Mouse (Mus musculus) myocyte (in vitro differentiated cells): ENCODE results near the gene Igdcc3. TPM values are rescaled to one million over a fixed set of nuclear protein-coding genes. Genes with fewer than 3 reads are reported as not detected.

Source experiments
- H3K27me3 ChIP-seq: one replicate; pipeline ENCODE4 v1.6.1; 2011; ENCODE audit not compliant: control insufficient read depth, insufficient read depth, insufficient read length
- H3K36me3 ChIP-seq: one replicate; pipeline ENCODE4 v1.6.1; 2011; ENCODE audit not compliant: control insufficient read depth, insufficient read depth
- H3K4me2 ChIP-seq: one replicate; pipeline ENCODE4 v1.6.1; 2011; ENCODE audit warnings: low read depth, control low read depth
- H3K4me3 ChIP-seq: one replicate; pipeline ENCODE4 v1.5.1; 2011; ENCODE audit warnings: mild to moderate bottlenecking, control low read depth, moderate library complexity
- H3K79me2 ChIP-seq: one replicate; pipeline ENCODE4 v1.6.1; 2011; ENCODE audit not compliant: control insufficient read depth, insufficient read depth
- H3ac ChIP-seq: one replicate; pipeline ENCODE4 v1.6.1; 2011; ENCODE audit not compliant: control insufficient read depth, insufficient read length
- CEBPB ChIP-seq: IDR thresholded peaks from 2 replicates; pipeline ENCODE4 v1.6.1; 2011; ENCODE audit warnings: mild to moderate bottlenecking, moderate library complexity; ENCODE audit not compliant: poor library complexity, insufficient read depth, severe bottlenecking
- E2F4 ChIP-seq: IDR thresholded peaks from one replicate; pipeline ENCODE4 v1.6.1; 2011; ENCODE audit warnings: mild to moderate bottlenecking, control low read depth, moderate library complexity; ENCODE audit not compliant: insufficient read depth
- MAX ChIP-seq: IDR thresholded peaks from one replicate; pipeline ENCODE4 v1.6.1; 2011; ENCODE audit warnings: low read depth, mild to moderate bottlenecking, control low read depth
- MYOD1 ChIP-seq, 3 experiments: IDR thresholded peaks; one replicate each; pipeline ENCODE4 v1.6.1; 2011; ENCODE audit warnings: control low read depth in 2 of 3, low read depth in 2 of 3, mild to moderate bottlenecking in 2 of 3, moderate library complexity in 1 of 3; ENCODE audit not compliant: insufficient read length in 2 of 3, control insufficient read depth in 1 of 3
- MYOG ChIP-seq, 3 experiments: IDR thresholded peaks; one replicate each; pipeline ENCODE4 v1.6.1; 2011; ENCODE audit warnings: control low read depth in 2 of 3, low read depth in 2 of 3, mild to moderate bottlenecking in 2 of 3; ENCODE audit not compliant: insufficient read length in 2 of 3, control insufficient read depth in 1 of 3, insufficient read depth in 1 of 3
- POLR2A ChIP-seq: IDR thresholded peaks from one replicate; pipeline ENCODE4 v1.6.1; 2011; ENCODE audit warnings: low read depth, mild to moderate bottlenecking, control low read depth, moderate library complexity; ENCODE audit not compliant: insufficient read length
- POLR2AphosphoS2 ChIP-seq: IDR thresholded peaks from one replicate; pipeline ENCODE4 v1.6.1; 2011; ENCODE audit warnings: low read depth, control low read depth; ENCODE audit not compliant: insufficient read length
- REST ChIP-seq: IDR thresholded peaks from one replicate; pipeline ENCODE4 v1.6.1; 2011; ENCODE audit warnings: mild to moderate bottlenecking, control low read depth, moderate library complexity; ENCODE audit not compliant: insufficient read depth, insufficient read length
- SRF ChIP-seq: IDR thresholded peaks from one replicate; pipeline ENCODE4 v1.6.1; 2011; ENCODE audit warnings: low read depth; ENCODE audit not compliant: control insufficient read depth, insufficient read length
- TCF12 ChIP-seq: IDR thresholded peaks from one replicate; pipeline ENCODE4 v1.6.1; 2011; ENCODE audit warnings: mild to moderate bottlenecking, control low read depth; ENCODE audit not compliant: poor library complexity, insufficient read depth, severe bottlenecking
- TCF3 ChIP-seq: IDR thresholded peaks from one replicate; pipeline ENCODE4 v1.6.1; 2011; ENCODE audit warnings: low read depth, control low read depth; ENCODE audit not compliant: insufficient read length
- USF1 ChIP-seq: IDR thresholded peaks from one replicate; pipeline ENCODE4 v1.6.1; 2011; ENCODE audit warnings: low read depth, mild to moderate bottlenecking, control low read depth, moderate library complexity
- polyA plus RNA-seq: library from polyadenylated mRNA; unstranded; fragments of >200 nt; fragmentation: generic; extraction: Trizol; gene quantifications from one replicate; pipeline ENCODE4 v1.2.1, GENCODE M21; 2012; ENCODE audit warnings: missing spikeins

Gene Igdcc3
- polyA plus RNA-seq, 1 experiment: not detected

DNA sequence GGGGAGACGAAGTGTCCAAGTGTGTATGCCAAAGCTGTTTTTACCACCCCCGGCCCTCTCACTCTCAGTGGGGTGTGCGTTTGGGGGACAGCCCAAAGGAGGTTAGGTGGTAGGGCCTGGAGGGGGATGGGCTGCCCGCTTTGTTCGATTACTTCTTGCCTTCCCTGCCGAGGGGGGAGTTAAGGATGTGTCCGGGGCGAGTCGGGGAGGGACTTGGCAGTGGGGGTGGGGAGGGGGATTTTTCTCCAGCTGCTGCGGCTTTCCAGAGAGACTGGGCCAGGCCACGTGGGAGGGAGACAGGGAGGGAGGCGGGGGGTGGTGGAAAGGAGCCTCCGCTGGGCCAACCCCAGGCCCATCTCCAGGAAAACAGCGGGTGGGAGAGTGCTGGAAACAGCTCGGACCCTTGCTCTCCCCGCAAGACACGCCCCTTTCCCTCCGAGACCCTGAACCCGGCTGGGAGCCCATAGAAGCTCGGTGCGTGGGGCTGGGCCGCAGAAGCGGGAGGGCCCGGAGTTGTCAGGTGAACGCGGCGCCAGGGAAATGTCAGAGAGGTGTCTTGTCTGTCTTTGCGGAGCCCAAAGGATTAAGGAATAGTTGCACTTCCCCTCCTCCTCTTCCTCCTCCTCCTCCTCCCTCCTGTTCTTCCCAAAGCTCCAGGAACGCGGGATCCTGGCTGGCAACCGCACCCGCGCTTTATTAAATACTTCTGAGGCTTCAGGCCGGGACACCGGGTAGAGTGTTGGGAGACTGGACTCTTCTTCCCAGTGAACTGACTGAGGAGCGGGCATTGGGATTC is 38.4 kb upstream of the Igdcc3 start:
- peak overlapping the region; percentile 63 for H3ac ChIP-seq
- TF ChIP-seq POLR2A (no peak), MYOG (IDR thresholded peaks at IDR 0.05; ENCODE audit: control insufficient read depth in 1 of 3, insufficient read depth in 1 of 3, insufficient read length in 2 of 3, low read depth in 2 of 3) (peak in 1 of 3 experiments; percentile 11), CEBPB (no peak), REST (no peak), POLR2AphosphoS2 (no peak), E2F4 (no peak), TCF12 (no peak)
- H3K79me2 ChIP-seq: no peaks in the 10 kb centered on the region
- H3K4me2 ChIP-seq: peak overlapping the region; percentile 86
- no peaks in the 10 kb centered on the region for H3K27me3 ChIP-seq
- peak overlapping the region; percentile 37 for H3K4me3 ChIP-seq
- no peaks in the 10 kb centered on the region for H3K36me3 ChIP-seq

DNA sequence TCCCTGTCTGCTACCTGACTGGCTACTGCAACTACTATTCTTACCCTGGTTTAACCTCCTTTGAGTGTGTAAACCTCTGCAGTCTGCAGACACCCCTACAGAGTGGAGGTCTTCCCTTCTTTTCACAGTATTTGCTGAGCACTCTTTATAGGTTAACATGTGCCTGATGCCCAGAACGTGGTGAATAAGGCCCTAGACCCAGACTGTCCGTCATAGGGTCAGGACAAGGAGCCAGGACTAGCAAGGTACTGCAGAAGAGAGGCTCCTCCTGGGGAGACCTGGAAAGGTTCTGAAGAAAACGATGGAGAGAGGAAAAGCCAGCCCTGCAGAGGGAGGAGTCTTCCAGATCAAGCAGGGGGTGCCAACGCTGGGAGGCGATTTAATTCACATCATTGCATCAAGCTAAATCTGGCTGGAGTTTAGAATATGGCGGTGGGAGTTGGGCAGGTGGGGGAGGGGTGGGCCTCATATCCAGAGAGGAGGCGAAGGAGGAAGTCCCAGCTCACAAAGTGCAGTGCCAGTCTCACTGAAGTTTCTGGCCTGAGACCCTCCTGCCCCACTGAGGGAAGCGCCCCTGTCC is 37.7 kb upstream of the Igdcc3 start:
- TF ChIP-seq USF1 (no peak), MAX (no peak), SRF (no peak), E2F4 (no peak), MYOG (IDR thresholded peaks at IDR 0.05; ENCODE audit: control insufficient read depth in 1 of 3, insufficient read depth in 1 of 3, insufficient read length in 2 of 3, low read depth in 2 of 3) (no peak), MYOD1 (IDR thresholded peaks at IDR 0.05; ENCODE audit: control insufficient read depth in 1 of 3, insufficient read length in 2 of 3, low read depth in 2 of 3) (no peak), TCF3 (no peak), REST (no peak), CEBPB (no peak), TCF12 (no peak), POLR2AphosphoS2 (no peak)
- peak overlapping the region; percentile 51 for H3K4me2 ChIP-seq

DNA sequence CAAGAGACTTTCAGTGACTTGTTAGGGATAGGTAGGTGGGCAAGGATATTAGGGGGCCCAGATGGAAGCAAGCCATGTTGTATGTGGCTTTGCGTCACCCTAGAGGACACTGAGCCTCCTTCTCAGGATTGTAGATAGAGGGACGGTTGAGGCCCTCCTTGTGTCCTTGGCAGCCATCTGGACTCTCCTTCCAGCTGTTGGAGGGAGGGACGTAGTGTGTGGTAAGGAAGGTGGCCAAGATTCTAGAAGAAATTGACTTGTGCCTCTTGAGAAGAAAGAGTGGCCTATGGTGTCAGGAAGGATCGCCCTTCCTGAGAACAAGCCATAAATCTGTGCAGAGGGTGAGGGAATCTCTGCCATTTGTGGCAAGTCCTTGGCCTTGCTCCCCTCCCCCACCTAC is 34.2 kb upstream of the Igdcc3 start:
- peak overlapping the region; percentile 10 for H3K4me2 ChIP-seq
- H3K36me3 ChIP-seq: no peaks in the 10 kb centered on the region
- TF ChIP-seq MYOG (IDR thresholded peaks at IDR 0.05; ENCODE audit: control insufficient read depth in 1 of 3, insufficient read depth in 1 of 3, insufficient read length in 2 of 3, low read depth in 2 of 3) (peak in 2 of 3 experiments; percentile 53 to 60), MYOD1 (IDR thresholded peaks at IDR 0.05; ENCODE audit: control insufficient read depth in 1 of 3, insufficient read length in 2 of 3, low read depth in 2 of 3) (peak in 2 of 3 experiments; percentile 10 to 45), POLR2A (no peak)

More for the DNA sequence above, 37.7 kb upstream of the Igdcc3 start:
- H3K79me2 ChIP-seq: no peaks in the 10 kb centered on the region
- H3ac ChIP-seq: no peak overlapping the region
- no peaks in the 10 kb centered on the region for H3K36me3 ChIP-seq
- H3K27me3 ChIP-seq: no peaks in the 10 kb centered on the region
- H3K4me3 ChIP-seq: peak overlapping the region; percentile 37

DNA sequence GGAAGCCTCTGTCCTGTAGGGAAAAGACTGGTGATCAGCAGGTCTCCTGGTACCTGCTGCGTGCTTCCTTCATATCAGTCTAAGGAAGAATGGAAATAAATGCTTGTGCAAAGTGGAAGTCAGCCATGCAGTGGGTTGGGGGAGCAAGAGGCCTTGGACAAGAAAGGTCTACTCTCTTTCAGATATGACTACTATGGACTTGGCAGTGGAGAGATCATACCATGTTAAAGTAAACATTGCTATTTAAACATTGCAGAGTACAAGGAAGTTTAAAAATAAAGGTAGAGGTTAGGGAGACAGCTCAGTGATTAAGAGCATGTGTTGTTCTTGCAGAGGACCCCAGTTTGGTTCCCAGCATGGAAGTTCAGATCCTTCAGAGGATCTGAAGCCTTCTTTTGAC is 33.1 kb upstream of the Igdcc3 start:
- no peak overlapping the region for H3K4me3 ChIP-seq
- H3K79me2 ChIP-seq: no peaks in the 10 kb centered on the region
- H3K27me3 ChIP-seq: no peaks in the 10 kb centered on the region
- TF ChIP-seq MYOD1 (IDR thresholded peaks at IDR 0.05; ENCODE audit: control insufficient read depth in 1 of 3, insufficient read length in 2 of 3, low read depth in 2 of 3) (no peak), E2F4 (no peak), CEBPB (no peak), REST (no peak), MYOG (IDR thresholded peaks at IDR 0.05; ENCODE audit: control insufficient read depth in 1 of 3, insufficient read depth in 1 of 3, insufficient read length in 2 of 3, low read depth in 2 of 3) (no peak), POLR2AphosphoS2 (no peak), USF1 (no peak), TCF12 (no peak), SRF (no peak), POLR2A (no peak), MAX (no peak), TCF3 (no peak)
- H3K4me2 ChIP-seq: no peak overlapping the region
- H3K36me3 ChIP-seq: no peaks in the 10 kb centered on the region
- H3ac ChIP-seq: no peak overlapping the region

More for the DNA sequence above, 34.2 kb upstream of the Igdcc3 start:
- Histone ChIP-seq H3K79me2 (no peaks in the 10 kb centered on the region), H3ac (no peak overlapping the region), H3K4me3 (no peak overlapping the region), H3K27me3 (no peaks in the 10 kb centered on the region)
